Mouse (Mus musculus) G1E (cell line): ENCODE results near the gene Gnaq.

Experiments
- CTCF ChIP-seq: IDR thresholded peaks from 2 replicates; pipeline ENCODE4 v1.5.1; 2012; ENCODE audit warnings: low read depth, low read length, inconsistent platforms, mixed read lengths
- GATA1 ChIP-seq: IDR thresholded peaks from 2 replicates; pipeline ENCODE4 v1.6.1; 2012; ENCODE audit warnings: borderline replicate concordance, low read length, inconsistent platforms, mixed read lengths

DNA sequence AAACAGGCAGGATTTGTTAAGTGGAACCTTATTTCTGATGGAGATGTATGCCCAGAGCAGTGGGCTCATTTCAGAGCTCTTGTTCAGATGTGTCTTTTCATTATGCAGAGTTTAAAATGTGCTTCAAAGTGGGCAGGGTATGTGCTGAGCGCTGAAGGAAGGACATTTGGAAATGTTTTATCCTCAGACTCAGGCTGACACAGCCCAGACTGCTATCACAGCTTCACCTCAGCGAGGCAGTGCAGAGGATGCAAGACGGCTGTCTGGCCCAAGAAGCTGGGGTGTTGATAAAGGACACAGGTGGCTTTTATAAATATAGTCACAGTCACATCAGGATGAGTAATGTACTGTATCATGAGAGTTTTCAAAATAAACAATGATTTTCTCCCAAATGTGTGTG lies 110.1 kb downstream of the Gnaq start:
- TF ChIP-seq GATA1: no peak
- TF ChIP-seq CTCF: no peak
